Mouse (Mus musculus): ENCODE data around the gene Pkn1.

Gene Pkn1

GRCm38 (mm10) chr8:83732919-83733318 is 33.9 kb upstream of the Pkn1 start:
- TF ChIP-seq GATA4 (IDR thresholded peaks at IDR 0.05; ENCODE audit: insufficient replicate concordance, low read length) = no peak

DNA sequence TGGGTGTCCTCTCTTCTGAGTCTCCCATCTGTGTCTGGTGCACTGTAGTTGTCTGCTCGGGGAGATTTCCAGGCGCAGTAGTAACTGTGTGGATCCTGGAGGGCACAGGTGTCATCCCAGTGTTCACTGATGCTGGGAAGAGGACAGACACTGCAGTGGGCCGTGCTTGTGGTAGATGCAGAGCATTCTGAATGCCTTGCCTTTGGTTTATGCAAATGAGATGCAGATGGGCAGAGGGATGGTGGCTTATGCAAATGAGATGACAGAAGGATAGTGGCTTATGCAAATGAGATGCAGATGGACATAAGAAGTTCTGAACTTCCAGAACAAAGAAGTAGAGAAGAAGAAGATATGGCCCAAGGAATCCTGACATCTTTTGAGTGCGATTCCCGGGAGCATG is 32.9 kb upstream of the Pkn1 start:
- TF ChIP-seq GATA4 (IDR thresholded peaks at IDR 0.05; ENCODE audit: insufficient replicate concordance, low read length) = no peak

DNA sequence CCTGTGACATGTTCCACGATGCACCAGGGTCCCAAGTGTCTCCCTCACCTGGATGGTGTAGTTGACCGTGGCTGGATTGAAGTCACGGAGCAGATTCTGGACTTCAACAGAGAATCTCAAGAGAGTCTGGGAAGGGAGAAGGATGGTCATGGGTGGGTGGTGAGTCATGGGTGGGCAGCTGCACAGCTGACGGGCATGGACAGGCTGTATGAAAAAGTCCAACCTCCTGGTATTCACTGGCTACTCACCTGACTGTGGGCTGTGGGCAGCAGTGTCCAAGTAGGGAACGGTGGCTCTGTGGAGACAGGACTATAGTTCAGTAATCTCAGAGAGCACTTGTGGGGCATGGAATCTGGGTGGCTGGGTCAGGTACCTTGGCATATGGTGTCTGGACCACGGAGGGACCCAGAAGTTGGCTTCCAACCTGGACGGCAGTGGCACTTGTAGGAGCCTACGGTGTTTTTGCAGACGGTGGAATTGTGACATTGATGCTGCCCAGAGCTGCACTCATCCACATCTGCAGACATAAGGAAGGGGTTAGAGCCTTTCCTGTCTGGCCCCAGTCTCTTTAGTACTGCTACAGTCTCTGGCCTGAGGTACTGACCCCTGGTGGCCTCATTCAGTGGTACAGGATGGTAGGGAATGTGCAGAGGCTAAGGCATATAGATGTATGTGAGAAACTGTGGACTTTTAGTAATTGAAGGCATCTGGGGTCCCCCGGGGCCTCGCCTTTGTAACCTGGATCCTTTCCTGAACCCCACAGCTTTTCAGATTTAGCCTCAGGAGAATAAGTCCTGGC is 30.2 kb upstream of the Pkn1 start:
- TF ChIP-seq GATA4 (IDR thresholded peaks at IDR 0.05; ENCODE audit: insufficient replicate concordance, low read length) = no peak

GRCm38 (mm10) chr8:83725521-83726102 is 26.6 kb upstream of the Pkn1 start:
- TF ChIP-seq GATA4 (IDR thresholded peaks at IDR 0.05; ENCODE audit: insufficient replicate concordance, low read length) = no peak

- no peak for TF ChIP-seq GATA4 (IDR thresholded peaks at IDR 0.05; ENCODE audit: insufficient replicate concordance, low read length)
These were observed 25.9 kb upstream of the Pkn1 start for GRCm38 (mm10) chr8:83724697-83725482.

- TF ChIP-seq GATA4 (IDR thresholded peaks at IDR 0.05; ENCODE audit: insufficient replicate concordance, low read length) = no peak
These were observed 24.6 kb upstream of the Pkn1 start for GRCm38 (mm10) chr8:83723447-83724083.

DNA sequence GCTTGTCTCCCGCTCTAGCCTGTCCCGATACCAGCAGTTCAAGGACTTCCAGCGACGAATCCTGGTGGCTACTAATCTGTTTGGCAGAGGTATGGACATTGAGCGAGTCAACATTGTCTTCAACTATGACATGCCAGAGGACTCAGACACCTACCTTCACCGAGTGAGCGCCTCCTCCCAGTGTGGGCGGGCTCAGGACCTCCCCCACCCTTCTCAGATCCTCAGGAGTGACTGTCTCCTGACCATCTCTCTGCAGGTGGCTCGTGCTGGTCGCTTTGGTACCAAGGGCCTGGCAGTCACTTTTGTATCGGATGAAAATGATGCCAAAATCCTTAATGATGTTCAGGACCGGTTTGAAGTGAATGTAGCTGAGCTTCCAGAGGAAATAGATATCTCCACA is 23.7 kb upstream of the Pkn1 start:
- no peak for TF ChIP-seq GATA4 (IDR thresholded peaks at IDR 0.05; ENCODE audit: insufficient replicate concordance, low read length)

DNA sequence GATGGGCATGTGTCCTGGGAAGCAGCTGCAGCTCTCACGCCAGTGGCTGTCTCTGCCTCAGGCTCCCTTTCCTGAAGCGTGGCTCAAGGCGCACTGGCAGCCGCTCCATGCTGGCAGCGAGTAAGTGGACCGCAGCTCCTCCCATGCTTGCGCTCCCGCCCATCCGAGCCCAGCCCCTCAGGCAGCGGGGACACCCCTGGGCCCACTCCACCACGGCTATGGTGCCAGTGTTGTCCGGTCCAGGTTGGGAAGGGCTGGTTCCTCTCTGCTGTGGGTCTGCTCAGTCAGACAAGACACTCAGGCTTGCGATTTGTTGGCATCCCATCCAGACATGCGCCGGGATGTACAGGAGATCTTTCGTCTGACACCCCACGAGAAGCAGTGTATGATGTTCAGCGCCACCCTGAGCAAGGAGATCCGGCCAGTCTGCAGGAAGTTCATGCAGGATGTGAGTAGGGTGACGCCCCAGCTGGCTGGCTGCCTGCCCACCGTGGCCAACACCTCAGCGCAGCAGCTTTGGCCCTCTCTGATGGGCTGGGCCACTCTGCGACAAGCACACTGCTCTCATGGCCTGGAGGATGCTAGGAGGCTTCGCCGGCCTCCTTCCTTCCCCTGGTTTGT is 22.5 kb upstream of the Pkn1 start:
- no peak for TF ChIP-seq GATA4 (IDR thresholded peaks at IDR 0.05; ENCODE audit: insufficient replicate concordance, low read length)

DNA sequence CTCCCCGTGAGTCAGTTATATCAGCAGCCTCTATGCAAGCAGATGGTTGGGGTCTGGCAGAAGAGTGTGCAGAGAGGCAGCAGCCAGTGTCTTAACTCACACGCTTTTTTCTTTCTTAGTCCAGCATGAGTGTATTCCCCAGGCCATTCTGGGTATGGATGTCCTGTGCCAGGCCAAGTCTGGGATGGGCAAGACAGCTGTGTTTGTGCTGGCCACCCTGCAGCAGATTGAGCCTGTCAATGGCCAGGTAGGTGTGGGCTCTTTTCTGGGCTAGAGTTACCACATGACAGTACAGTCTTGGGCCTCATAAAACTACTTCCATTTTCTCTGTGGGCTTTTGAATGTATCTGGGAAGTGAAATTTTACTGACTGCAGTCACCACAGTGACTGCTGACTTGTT is 20.7 kb upstream of the Pkn1 start:
- TF ChIP-seq GATA4 (IDR thresholded peaks at IDR 0.05; ENCODE audit: insufficient replicate concordance, low read length) = no peak

DNA sequence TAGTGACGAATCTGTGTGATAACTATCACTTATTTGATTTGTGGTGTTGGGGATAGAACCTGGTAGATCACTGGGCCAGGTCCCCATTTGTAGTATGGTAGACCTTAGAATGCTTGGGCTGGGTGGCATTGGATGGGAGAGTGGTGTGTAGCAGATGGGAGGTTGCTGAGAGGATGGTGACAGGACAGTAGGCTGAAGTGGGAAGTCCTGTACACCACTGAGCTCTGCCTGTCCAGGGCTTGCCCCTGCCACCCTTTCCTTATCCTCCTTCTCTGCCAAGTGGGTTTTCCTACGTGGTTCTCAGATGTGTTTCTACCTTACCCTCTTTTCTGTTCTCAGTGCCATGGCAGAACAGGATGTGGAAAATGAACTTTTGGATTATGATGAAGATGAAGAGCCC is 20.1 kb upstream of the Pkn1 start:
- no peak for TF ChIP-seq GATA4 (IDR thresholded peaks at IDR 0.05; ENCODE audit: insufficient replicate concordance, low read length)

GRCm38 (mm10) chr8:83716563-83716962 is 17.6 kb upstream of the Pkn1 start:
- TF ChIP-seq GATA4 (IDR thresholded peaks at IDR 0.05; ENCODE audit: insufficient replicate concordance, low read length) = no peak

DNA sequence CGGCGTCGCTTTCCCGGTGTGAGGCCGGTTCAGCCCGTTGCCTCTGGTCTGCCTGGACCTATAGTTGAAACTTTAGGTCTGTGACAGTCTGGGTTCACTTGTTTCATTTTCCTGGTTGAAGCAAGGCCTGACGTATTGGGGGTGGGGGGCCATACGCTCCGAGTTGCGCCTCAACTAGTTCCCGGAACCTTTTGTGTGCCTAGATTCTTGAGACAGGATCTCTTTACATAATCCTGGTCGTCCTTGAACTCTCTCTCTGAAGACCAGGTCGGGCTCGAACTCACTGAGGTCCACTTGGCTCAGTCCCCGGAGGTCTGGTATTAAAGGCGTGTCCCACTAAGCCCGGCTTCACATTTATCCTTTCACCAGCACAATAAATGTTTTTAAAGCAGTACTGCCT is 16.8 kb upstream of the Pkn1 start:
- no peak for TF ChIP-seq GATA4 (IDR thresholded peaks at IDR 0.05; ENCODE audit: insufficient replicate concordance, low read length)

DNA sequence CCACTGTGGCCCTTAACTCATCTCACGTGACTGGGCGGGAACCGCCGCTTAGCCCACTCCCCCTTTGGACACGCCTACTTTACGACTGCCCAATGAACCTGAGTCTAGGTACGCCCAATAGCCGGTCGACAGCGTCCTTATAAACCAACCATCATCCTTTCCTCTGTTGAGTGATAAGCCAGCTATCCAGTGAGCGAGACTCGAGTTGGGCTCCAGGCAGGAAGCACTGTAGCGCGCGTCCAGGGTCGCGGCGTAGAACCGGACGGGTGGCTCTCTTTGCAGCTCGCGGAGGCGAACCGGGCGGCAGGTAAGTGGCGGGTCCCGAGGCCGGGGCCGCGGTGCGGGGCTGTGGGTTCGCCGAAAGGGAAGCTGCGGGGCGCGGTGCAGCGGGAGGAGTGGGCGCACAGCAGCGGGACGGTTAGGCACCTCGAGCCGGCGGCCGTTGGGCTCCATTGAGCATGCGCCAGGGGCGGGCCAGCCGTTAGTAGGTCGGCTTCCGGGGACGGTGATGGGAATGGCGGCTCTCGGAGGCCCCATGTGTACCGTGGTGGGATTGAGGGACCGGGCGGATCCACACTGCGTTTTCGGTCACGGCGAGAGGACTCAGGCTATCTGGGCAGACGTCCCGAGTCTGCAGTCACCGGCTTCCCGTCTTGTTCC is 16.2 kb upstream of the Pkn1 start, which contains the start of gene Ddx39:
Ddx39 (plus strand) TSS at position 147 of the 660 bp plus-strand sequence.
- TF ChIP-seq GATA4 (IDR thresholded peaks at IDR 0.05; ENCODE audit: insufficient replicate concordance, low read length) = peak; percentile 27; the same call in 1 of the 2 replicates

GRCm38 (mm10) chr8:83714676-83715030 is 15.7 kb upstream of the Pkn1 start:
- no peak for TF ChIP-seq GATA4 (IDR thresholded peaks at IDR 0.05; ENCODE audit: insufficient replicate concordance, low read length)

GRCm38 (mm10) chr8:83707554-83707953 is 8.6 kb upstream of the Pkn1 start:
- no peak for TF ChIP-seq GATA4 (IDR thresholded peaks at IDR 0.05; ENCODE audit: insufficient replicate concordance, low read length)

Measured in liver, adult (tissue).